Mouse (Mus musculus) hindbrain, embryonic 15.5 days (tissue): ENCODE results near the gene Nr5a2. TPM values are rescaled to one million over a fixed set of nuclear protein-coding genes. Genes with fewer than 3 reads are reported as not detected.

ENCODE experiments used
- ATAC-seq: fragments of 200-750 bp; cut with Nextera tagmentation; 2 replicates; pipeline ENCODE4 v1.8.0; 2017; ENCODE audit warnings: low read depth, moderate number of reproducible peaks, moderate TSS enrichment; ENCODE audit not compliant: low FRiP score
- H3K27ac ChIP-seq: fragments of 300-500 bp; sonication (generic); replicated peaks from 2 replicates; pipeline ENCODE4 v1.5.1; 2015; ENCODE audit warnings: mild to moderate bottlenecking, inconsistent platforms
- H3K27me3 ChIP-seq: fragments of 300-500 bp; sonication (generic); 2 replicates; pipeline ENCODE4 v1.6.1; 2015; ENCODE audit warnings: control low read depth, inconsistent platforms
- H3K36me3 ChIP-seq: fragments of 300-500 bp; sonication (generic); 2 replicates; pipeline ENCODE4 v1.6.1; 2015; ENCODE audit warnings: control low read depth, inconsistent platforms
- H3K4me1 ChIP-seq: fragments of 300-500 bp; sonication (generic); replicated peaks from 2 replicates; pipeline ENCODE4 v1.6.1; 2015; ENCODE audit warnings: control low read depth, inconsistent platforms
- H3K4me2 ChIP-seq: fragments of 300-500 bp; sonication (generic); 2 replicates; pipeline ENCODE4 v1.6.1; 2015; ENCODE audit warnings: moderate library complexity, mild to moderate bottlenecking, inconsistent platforms
- H3K4me3 ChIP-seq: fragments of 300-500 bp; sonication (generic); 2 replicates; pipeline ENCODE4 v1.5.1; 2015; ENCODE audit warnings: mild to moderate bottlenecking, inconsistent platforms
- H3K9ac ChIP-seq: fragments of 300-500 bp; sonication (generic); 2 replicates; pipeline ENCODE4 v1.6.1; 2015; ENCODE audit warnings: inconsistent platforms
- H3K9me3 ChIP-seq: fragments of 300-500 bp; sonication (generic); 2 replicates; pipeline ENCODE4 v1.6.1; 2016; ENCODE audit warnings: control low read depth, inconsistent platforms
- WGBS: fragments of 180-500 bp; shearing (Covaris S2); methylation state at CpG from one replicate; pipeline ENCODE4 v1.1.7; 2015; 5-methylcytosine and 5-hydroxymethylcytosine counted together
- polyA plus RNA-seq: library from polyadenylated mRNA; unstranded; fragments of >200 nt; fragmentation: Nextera tagmentation; extraction: Ambion mirVana; gene quantifications from 2 replicates; pipeline ENCODE4 v1.2.1, GENCODE M21; 2015

Nr5a2 gene
- polyA plus RNA-seq, 1 experiment from 2014 or later, result 0.70 TPM

- WGBS, result 4% methylated on average over 9 of the region's 9 CpGs
- Histone ChIP-seq H3K9me3 (no peaks in the 10 kb centered on the region), H3K27ac (no peak overlapping the region), H3K4me3 (no peak overlapping the region), H3K36me3 (no peaks in the 10 kb centered on the region), H3K4me2 (no peak overlapping the region), H3K27me3 (peaks cover 42% of the 10 kb centered on the region), H3K9ac (no peak overlapping the region), H3K4me1 (0 out of 2 replicates have a peak, but pooled peaks cover 4% of the 10 kb centered on the region)
- no peak for ATAC-seq
Observed at GRCm38 (mm10) chr1:136958666-136959065, 1.6 kb downstream of the Nr5a2 start.

GRCm38 (mm10) chr1:136958185-136958584, 2.1 kb downstream of the Nr5a2 start:
- WGBS, result 2% methylated on average over 13 of the region's 13 CpGs
- no peaks in the 10 kb centered on the region for H3K36me3 ChIP-seq
- H3K27ac ChIP-seq, result no peak overlapping the region
- H3K4me2 ChIP-seq, result no peak overlapping the region
- no peaks in the 10 kb centered on the region for H3K9me3 ChIP-seq
- no peak for ATAC-seq
- H3K9ac ChIP-seq, result no peak overlapping the region
- H3K4me3 ChIP-seq, result no peak overlapping the region
- peaks cover 4% of the 10 kb centered on the region; the same call in 1 of the 2 replicates for H3K4me1 ChIP-seq
- H3K27me3 ChIP-seq, result peaks cover 46% of the 10 kb centered on the region

GRCm38 (mm10) chr1:136957696-136958095, 2.6 kb downstream of the Nr5a2 start:
- Histone ChIP-seq H3K4me3 (no peak overlapping the region), H3K27me3 (peaks cover 51% of the 10 kb centered on the region)

GRCm38 (mm10) chr1:136954108-136954494, 6.1 kb downstream of the Nr5a2 start:
- Histone ChIP-seq H3K4me2 (no peak overlapping the region), H3K9ac (no peak overlapping the region), H3K4me1 (peaks cover 22% of the 10 kb centered on the region), H3K27me3 (peaks cover 87% of the 10 kb centered on the region), H3K4me3 (no peak overlapping the region), H3K36me3 (no peaks in the 10 kb centered on the region), H3K9me3 (0 out of 2 replicates have a peak, but pooled peaks cover 3% of the 10 kb centered on the region), H3K27ac (no peak overlapping the region)
- WGBS, result 23% methylated on average over 3 of the region's 3 CpGs
- ATAC-seq, result no peak

More at GRCm38 (mm10) chr1:136957696-136958095, 2.6 kb downstream of the Nr5a2 start:
- WGBS, result 27% methylated on average over 8 of the region's 8 CpGs
- H3K9ac ChIP-seq, result no peak overlapping the region
- ATAC-seq, result no peak
- H3K4me2 ChIP-seq, result no peak overlapping the region
- no peaks in the 10 kb centered on the region for H3K36me3 ChIP-seq
- peaks cover 9% of the 10 kb centered on the region for H3K4me1 ChIP-seq
- H3K9me3 ChIP-seq, result no peaks in the 10 kb centered on the region
- H3K27ac ChIP-seq, result no peak overlapping the region

GRCm38 (mm10) chr1:136953444-136954107, 6.7 kb downstream of the Nr5a2 start:
- under 1% methylated on average over 15 of the region's 15 CpGs for WGBS
- H3K4me2 ChIP-seq, result no peak overlapping the region
- 0 out of 2 replicates have a peak, but pooled peaks cover 3% of the 10 kb centered on the region for H3K9me3 ChIP-seq

GRCm38 (mm10) chr1:136952609-136953311, 7.5 kb downstream of the Nr5a2 start:
- Histone ChIP-seq H3K9ac (no peak overlapping the region), H3K4me1 (peaks cover 30% of the 10 kb centered on the region), H3K4me2 (peak overlapping the region; percentile 57), H3K27ac (no peak overlapping the region), H3K27me3 (peaks cover 86% of the 10 kb centered on the region), H3K36me3 (no peaks in the 10 kb centered on the region), H3K9me3 (0 out of 2 replicates have a peak, but pooled peaks cover 3% of the 10 kb centered on the region), H3K4me3 (peak overlapping the region; percentile 29)
- under 1% methylated on average over 39 of the region's 39 CpGs for WGBS
- no peak for ATAC-seq

More at GRCm38 (mm10) chr1:136953444-136954107, 6.7 kb downstream of the Nr5a2 start:
- peaks cover 28% of the 10 kb centered on the region for H3K4me1 ChIP-seq
- ATAC-seq, result no peak
- no peak overlapping the region for H3K27ac ChIP-seq
- H3K36me3 ChIP-seq, result no peaks in the 10 kb centered on the region
- no peak overlapping the region for H3K9ac ChIP-seq
- no peak overlapping the region for H3K4me3 ChIP-seq
- peaks cover 89% of the 10 kb centered on the region for H3K27me3 ChIP-seq

- WGBS, result 2% methylated on average over 21 of the region's 21 CpGs
Observed at GRCm38 (mm10) chr1:136951946-136952531, 8.2 kb downstream of the Nr5a2 start.

GRCm38 (mm10) chr1:136951155-136951650, 9.0 kb downstream of the Nr5a2 start:
- no peak for ATAC-seq
- Histone ChIP-seq H3K9me3 (0 out of 2 replicates have a peak, but pooled peaks cover 3% of the 10 kb centered on the region), H3K36me3 (no peaks in the 10 kb centered on the region), H3K4me3 (no peak overlapping the region), H3K4me2 (no peak overlapping the region), H3K27ac (no peak overlapping the region), H3K4me1 (peaks cover 30% of the 10 kb centered on the region), H3K9ac (no peak overlapping the region), H3K27me3 (peaks cover 80% of the 10 kb centered on the region)
- WGBS, result 21% methylated on average over 3 of the region's 3 CpGs

More at GRCm38 (mm10) chr1:136951946-136952531, 8.2 kb downstream of the Nr5a2 start:
- ATAC-seq, result no peak
- Histone ChIP-seq H3K4me3 (peak overlapping the region; percentile 29), H3K9ac (no peak overlapping the region), H3K4me2 (peak overlapping the region; percentile 57), H3K4me1 (peaks cover 30% of the 10 kb centered on the region), H3K27ac (no peak overlapping the region), H3K9me3 (0 out of 2 replicates have a peak, but pooled peaks cover 3% of the 10 kb centered on the region), H3K27me3 (peaks cover 83% of the 10 kb centered on the region), H3K36me3 (no peaks in the 10 kb centered on the region)

- Histone ChIP-seq H3K4me1 (peaks cover 30% of the 10 kb centered on the region), H3K27ac (no peak overlapping the region), H3K36me3 (no peaks in the 10 kb centered on the region), H3K27me3 (peaks cover 80% of the 10 kb centered on the region), H3K4me2 (peak overlapping the region; percentile 88), H3K9ac (no peak overlapping the region), H3K4me3 (peak overlapping the region; percentile 42), H3K9me3 (0 out of 2 replicates have a peak, but pooled peaks cover 3% of the 10 kb centered on the region)
- 1% methylated on average over 12 of the region's 12 CpGs for WGBS
- no peak; the same call in 1 of the 2 replicates for ATAC-seq
Observed at GRCm38 (mm10) chr1:136949323-136949741, 10.9 kb downstream of the Nr5a2 start.

- H3K4me1 ChIP-seq, result peaks cover 30% of the 10 kb centered on the region
- peak overlapping the region; percentile 88 for H3K4me2 ChIP-seq
- peak overlapping the region; percentile 16; the same call in 1 of the 2 replicates for H3K9ac ChIP-seq
- no peaks in the 10 kb centered on the region for H3K36me3 ChIP-seq
- H3K27ac ChIP-seq, result no peak overlapping the region
- H3K9me3 ChIP-seq, result 0 out of 2 replicates have a peak, but pooled peaks cover 3% of the 10 kb centered on the region
- peak overlapping the region; percentile 42 for H3K4me3 ChIP-seq
- peak; percentile 60 for ATAC-seq
- peaks cover 78% of the 10 kb centered on the region for H3K27me3 ChIP-seq
- WGBS, result under 1% methylated on average over 60 of the region's 61 CpGs
Observed at GRCm38 (mm10) chr1:136948511-136949275, 11.6 kb downstream of the Nr5a2 start.

- no peak overlapping the region for H3K9ac ChIP-seq
- WGBS, result 2% methylated on average over 7 of the region's 7 CpGs
- H3K27me3 ChIP-seq, result peaks cover 78% of the 10 kb centered on the region
Observed at GRCm38 (mm10) chr1:136948127-136948422, 12.2 kb downstream of the Nr5a2 start.

More at GRCm38 (mm10) chr1:136948127-136948422, 12.2 kb downstream of the Nr5a2 start:
- Histone ChIP-seq H3K9me3 (0 out of 2 replicates have a peak, but pooled peaks cover 3% of the 10 kb centered on the region), H3K27ac (no peak overlapping the region), H3K4me2 (peak overlapping the region; percentile 88), H3K36me3 (no peaks in the 10 kb centered on the region), H3K4me1 (peaks cover 28% of the 10 kb centered on the region), H3K4me3 (peak overlapping the region; percentile 42)
- no peak for ATAC-seq
